Comparison of ENCODE assay signal across 8 mouse cellular contexts in the genomic region with DNA sequence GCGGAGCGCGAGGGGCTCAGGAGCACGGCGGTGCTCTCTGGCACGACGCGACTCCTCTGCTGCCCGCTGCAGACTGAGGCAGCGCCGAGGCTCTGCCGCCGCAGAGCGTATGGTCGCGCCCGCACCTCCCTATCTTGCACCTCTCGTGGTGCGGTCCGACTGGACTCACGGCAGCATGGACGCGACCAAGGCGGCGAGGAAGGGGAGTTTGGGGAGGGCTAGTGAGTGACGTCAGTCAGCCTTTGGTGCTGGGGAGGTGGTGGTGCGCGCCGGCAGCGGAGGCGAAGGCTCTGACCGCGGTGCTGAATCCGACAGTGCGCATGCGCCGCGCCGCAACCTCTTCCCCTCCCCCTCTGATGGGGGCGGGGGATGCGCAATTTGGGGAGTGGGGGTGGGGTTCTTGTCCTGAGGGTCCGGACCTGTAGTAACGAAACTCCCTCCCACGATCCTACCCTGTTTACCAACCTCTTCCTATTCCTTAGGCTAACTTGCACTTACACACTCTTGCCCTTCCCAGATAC. TPM values are rescaled to one million over a fixed set of nuclear protein-coding genes. Genes with fewer than 3 reads are reported as not detected.
DNase-seq lines count a peak whose midpoint lies in the region; ATAC-seq lines count a peak whose summit lies in the region.

A gene (minus strand): TSS at position 161 of the 521 bp plus-strand sequence.

- ATAC-seq in erythroblast, adult 5-6 weeks (replicated peaks; ENCODE audit: low FRiP score, poor library complexity, severe bottlenecking), result no peak
- ATAC-seq in embryonic facial prominence, embryonic 15.5 days (ENCODE audit: insufficient number of reproducible peaks, low FRiP score, low TSS enrichment, low read depth), result peak; percentile 91
- ATAC-seq in heart, embryonic 12.5 days (ENCODE audit: insufficient number of reproducible peaks, low FRiP score), result peak; percentile 91
- ATAC-seq in kidney, embryonic 16.5 days (ENCODE audit: low FRiP score, low TSS enrichment), result peak; percentile 94

- WGBS in embryonic facial prominence, embryonic 15.5 days, result 11% methylated on average over 41 of the region's 44 CpGs
- 9% methylated on average over 42 of the region's 44 CpGs for WGBS in heart, embryonic 12.5 days
- 20% methylated on average over 41 of the region's 44 CpGs for WGBS in kidney, embryonic 16.5 days

- peak; percentile 72 for DNase-seq in liver
- DNase-seq in monocyte, adult 2 months (ENCODE audit: low read depth in 1 of 2, low spot score in 2 of 2), result peak; percentile 14 to 42
- DNase-seq in spleen, postnatal 14 days (ENCODE audit: low spot score in 2 of 2), result peak; percentile 28 to 47

- H3K9ac ChIP-seq in embryonic facial prominence, embryonic 15.5 days, result no peak within 1 kb of the TSS
- no peak within 1 kb of the TSS for H3K9ac ChIP-seq in heart, embryonic 12.5 days
- H3K9ac ChIP-seq in kidney, embryonic 16.5 days (replicated peaks; ENCODE audit: low read length), result no peak within 1 kb of the TSS

- peaks cover 8% of the 10 kb centered on the region for H3K9me3 ChIP-seq in erythroblast, embryonic 14.5 days (ENCODE audit: control insufficient read depth, low read length)
- H3K9me3 ChIP-seq in embryonic facial prominence, embryonic 15.5 days (replicated peaks), result no peaks in the 10 kb centered on the region
- no peaks in the 10 kb centered on the region for H3K9me3 ChIP-seq in heart, embryonic 12.5 days (replicated peaks)
- no peaks in the 10 kb centered on the region for H3K9me3 ChIP-seq in kidney, embryonic 16.5 days (ENCODE audit: low read length)

- H3K4me1 ChIP-seq in erythroblast, embryonic 14.5 days (ENCODE audit: control insufficient read depth), result peaks cover 5% of the 10 kb centered on the region; the same call in 1 of the 2 replicates
- H3K4me1 ChIP-seq in embryonic facial prominence, embryonic 15.5 days, result peaks cover 6% of the 10 kb centered on the region; the same call in 1 of the 2 replicates
- no peaks in the 10 kb centered on the region for H3K4me1 ChIP-seq in heart, embryonic 12.5 days (replicated peaks)
- 0 out of 2 replicates have a peak, but pooled peaks cover 2% of the 10 kb centered on the region for H3K4me1 ChIP-seq in kidney, embryonic 16.5 days (ENCODE audit: insufficient read depth, low read length)

- peaks cover 49% of the 10 kb centered on the region for H3K27me3 ChIP-seq in erythroblast, embryonic 14.5 days (ENCODE audit: control insufficient read depth)
- H3K27me3 ChIP-seq in embryonic facial prominence, embryonic 15.5 days, result 0 out of 2 replicates have a peak, but pooled peaks cover 8% of the 10 kb centered on the region
- H3K27me3 ChIP-seq in heart, embryonic 12.5 days (replicated peaks), result peaks cover 11% of the 10 kb centered on the region; the same call in 1 of the 2 replicates
- H3K27me3 ChIP-seq in kidney, embryonic 16.5 days (ENCODE audit: insufficient read depth, low read length), result peaks cover 5% of the 10 kb centered on the region; the same call in 1 of the 2 replicates

- H3K4me2 ChIP-seq in embryonic facial prominence, embryonic 15.5 days (replicated peaks), result peak within 1 kb of the TSS; percentile 84
- peak within 1 kb of the TSS; percentile 71 for H3K4me2 ChIP-seq in heart, embryonic 12.5 days
- H3K4me2 ChIP-seq in kidney, embryonic 16.5 days (replicated peaks; ENCODE audit: low read depth, low read length), result peak within 1 kb of the TSS; percentile 61

- no peak within 1 kb of the TSS for H3K27ac ChIP-seq in embryonic facial prominence, embryonic 15.5 days (replicated peaks)
- no peak within 1 kb of the TSS for H3K27ac ChIP-seq in heart, embryonic 12.5 days (ENCODE audit: poor library complexity, severe bottlenecking)
- no peak within 1 kb of the TSS for H3K27ac ChIP-seq in kidney, embryonic 16.5 days (ENCODE audit: low read length)

- no peaks in the 10 kb centered on the region for H3K36me3 ChIP-seq in erythroblast, embryonic 14.5 days (ENCODE audit: control insufficient read depth)
- no peaks in the 10 kb centered on the region for H3K36me3 ChIP-seq in embryonic facial prominence, embryonic 15.5 days
- peaks cover 2% of the 10 kb centered on the region; the same call in 1 of the 2 replicates for H3K36me3 ChIP-seq in heart, embryonic 12.5 days
- H3K36me3 ChIP-seq in kidney, embryonic 16.5 days (ENCODE audit: insufficient read depth, low read length), result no peaks in the 10 kb centered on the region

- H3K4me3 ChIP-seq in erythroblast, embryonic 14.5 days (replicated peaks), result peak within 1 kb of the TSS; percentile 33
- H3K4me3 ChIP-seq in embryonic facial prominence, embryonic 15.5 days (replicated peaks), result peak within 1 kb of the TSS; percentile 44
- H3K4me3 ChIP-seq in heart, embryonic 12.5 days, result peak within 1 kb of the TSS; percentile 42
- peak within 1 kb of the TSS; percentile 45 for H3K4me3 ChIP-seq in kidney, embryonic 16.5 days (ENCODE audit: low read length)

RNA-seq across cellular contexts. Expression of the gene that starts here (rescaled TPM):
- not detected in 2 replicates for polyA plus RNA-seq in erythroblast, embryonic 14.5 days (2012)
- total RNA-seq in erythroblast, adult 5-6 weeks (2015; ENCODE audit: low replicate concordance), result 0.42 and 3.5 TPM in 2 replicates
- total RNA-seq in erythroblast, adult 5-6 weeks (2017; ENCODE audit: low replicate concordance), result not detected in 2 replicates
- polyA plus RNA-seq in embryonic facial prominence, embryonic 15.5 days (2015; fragmentation: Nextera tagmentation; extraction: Ambion mirVana), result 1.00 and 1.4 TPM in 2 replicates
- 0.31 and 0.33 TPM in 2 replicates for polyA plus RNA-seq in heart, embryonic 12.5 days (2016; fragmentation: Nextera tagmentation; extraction: Ambion mirVana)
- 0.27 and 0.51 TPM in 2 replicates for polyA plus RNA-seq in kidney, embryonic 16.5 days (2015; fragmentation: Nextera tagmentation; extraction: Ambion mirVana)

Comparison
In these comparisons a context has a peak if more than half of its experiments do, and no peak if none do; other contexts are left out.
1. Peak in ATAC-seq, H3K4me3 ChIP-seq and H3K4me2 ChIP-seq in heart, embryonic 12.5 days; RNA of the gene not detected or under 1 TPM.
2. Peak in ATAC-seq, H3K4me3 ChIP-seq and H3K4me2 ChIP-seq in kidney, embryonic 16.5 days; RNA of the gene not detected or under 1 TPM.